Comparison of ENCODE assay signal across 18 mouse cellular contexts in genomic region chr13:97121341-97121740, GRCm38 (mm10). TPM values are rescaled to one million over a fixed set of nuclear protein-coding genes. Genes with fewer than 3 reads are reported as not detected.
DNase-seq lines count a peak whose midpoint lies in the region; ATAC-seq lines count a peak whose summit lies in the region.
"Had no signal": no experiment of that assay in that cellular context is flagged by ENCODE, and none has a peak within 500 bp of the region (broad histone marks: within the 10 kb centered on the region; RNA-seq: fewer than 3 reads in every experiment).

No protein-coding gene starts in this region.

- DNase-seq in fat pad, adult 2 months (ENCODE audit: extremely low read depth, low read depth, low spot score) = peak; percentile 64
- peak; percentile 67 for DNase-seq in gonadal fat pad, adult 2 months (ENCODE audit: low read depth)
- no peak for DNase-seq in lung, adult 18-20 months
- DNase-seq: adrenal gland, adult 2 months; adrenal gland, adult 8-10 months; adrenal gland, postnatal 10 days; adrenal gland, postnatal 14 days; adrenal gland, postnatal 25 days; adrenal gland, postnatal 36 days; B cell, adult 2 months; cerebellum, adult 11 months; cerebellum, adult 11-12 months; cerebellum, adult 18-20 months had no signal

- ATAC-seq in granulocyte monocyte progenitor cell, adult 5-6 weeks (replicated peaks; ENCODE audit: poor library complexity, severe bottlenecking) = no peak
- ATAC-seq: activated CD4-positive, CD25-positive, alpha-beta regulatory T cell, adult 4 months; CD4-positive, CD25-positive, alpha-beta regulatory T cell, adult 4 months; Patski had no signal

RNA-seq across cellular contexts. Expression of gene Gfm2, which starts 16.4 kb away (rescaled TPM):
- polyA plus RNA-seq in gonadal fat pad, adult 2 months (2012; rRNA removed) = 20.7 and 23.6 TPM in 2 replicates
- total RNA-seq in granulocyte monocyte progenitor cell, adult 5-6 weeks (2014; fragmentation: Nextera tagmentation) = 24.2 and 25.0 TPM in 2 replicates
- 27.9 and 38.1 TPM in 2 replicates for total RNA-seq in granulocyte monocyte progenitor cell, adult 5-6 weeks (2017)

RNA-seq across cellular contexts. Expression of gene Nsa2, which starts 16.4 kb away (rescaled TPM):
- 28.6 and 35.6 TPM in 2 replicates for polyA plus RNA-seq in gonadal fat pad, adult 2 months (2012; rRNA removed)
- total RNA-seq in granulocyte monocyte progenitor cell, adult 5-6 weeks (2014; fragmentation: Nextera tagmentation) = 192 and 208 TPM in 2 replicates
- 335 and 341 TPM in 2 replicates for total RNA-seq in granulocyte monocyte progenitor cell, adult 5-6 weeks (2017)

RNA-seq across cellular contexts. Expression of gene Gm6169, which starts 22.3 kb away (rescaled TPM):
- 7.6 and 7.7 TPM in 2 replicates for polyA plus RNA-seq in gonadal fat pad, adult 2 months (2012; rRNA removed)
- total RNA-seq in granulocyte monocyte progenitor cell, adult 5-6 weeks (2014; fragmentation: Nextera tagmentation) = 0.47 and 5.7 TPM in 2 replicates
- 1.4 TPM in 1 of 2 replicates, not detected in the other for total RNA-seq in granulocyte monocyte progenitor cell, adult 5-6 weeks (2017)

RNA-seq across cellular contexts. Expression of gene Fam169a, which starts 54.3 kb away (rescaled TPM):
- 3.2 and 3.3 TPM in 2 replicates for polyA plus RNA-seq in gonadal fat pad, adult 2 months (2012; rRNA removed)
- not detected in 2 replicates for total RNA-seq in granulocyte monocyte progenitor cell, adult 5-6 weeks (2014; fragmentation: Nextera tagmentation)
- total RNA-seq in granulocyte monocyte progenitor cell, adult 5-6 weeks (2017) = 0.47 and 0.88 TPM in 2 replicates
- polyA plus RNA-seq: G1E had no signal

Comparison
In these comparisons a context has a peak if more than half of its experiments do, and no peak if none do; other contexts are left out.
1. DNase-seq: peak in fat pad, adult 2 months (single experiment) and gonadal fat pad, adult 2 months (single experiment); none in lung, adult 18-20 months (0 of 2).